Mouse (Mus musculus): ENCODE measurements around the gene Sgip1. TPM values are rescaled to one million over a fixed set of nuclear protein-coding genes. Genes with fewer than 3 reads are reported as not detected.

The Sgip1 gene
- polyA plus RNA-seq, 1 experiment from 2014 or later, result 1.2 TPM

DNA sequence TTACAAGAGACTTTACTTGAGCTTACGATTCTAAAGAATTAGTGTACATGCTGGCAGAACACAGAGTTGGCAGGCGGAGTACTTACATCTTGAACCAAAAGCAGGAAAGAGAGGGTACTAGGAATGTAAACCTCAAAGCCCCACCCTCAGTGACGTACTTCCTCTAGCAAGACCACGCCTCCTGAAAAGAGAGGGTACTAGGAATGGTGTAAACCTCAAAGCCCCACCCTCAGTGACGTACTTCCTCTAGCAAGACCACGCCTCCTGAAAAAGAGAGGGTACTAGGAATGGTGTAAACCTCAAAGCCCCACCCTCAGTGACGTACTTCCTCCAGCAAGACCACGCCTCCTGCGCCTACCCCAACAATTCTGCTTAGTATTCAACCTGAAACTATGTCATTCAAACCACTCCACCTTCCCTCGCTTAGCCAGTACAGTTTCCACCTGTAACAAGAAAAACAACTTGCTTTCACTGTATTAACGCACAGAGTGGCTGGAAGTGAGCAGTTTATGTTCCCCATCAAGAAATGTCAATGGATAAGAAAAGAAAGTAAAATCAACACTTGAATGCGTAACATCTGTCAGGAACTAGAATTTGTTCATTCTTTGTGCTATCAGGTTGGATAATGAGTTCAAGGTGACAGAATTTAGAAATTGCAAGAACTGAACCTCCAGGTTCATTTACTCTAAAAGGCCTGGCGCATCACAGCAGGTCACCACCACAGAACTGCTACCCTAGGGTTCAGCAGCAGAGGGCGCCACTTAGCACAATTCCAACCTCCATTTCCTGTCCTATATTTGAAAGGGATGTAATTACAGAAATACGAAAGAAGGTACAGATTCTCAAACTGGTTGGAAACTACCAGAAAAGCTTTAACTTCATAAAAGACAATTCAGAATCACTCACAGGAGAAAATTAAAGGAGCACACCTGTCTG, 118.4 kb downstream of the Sgip1 start:
- H3K9me3 ChIP-seq (replicated peaks; ENCODE audit: control insufficient read depth, low read length), result no peaks in the 10 kb centered on the region
- H3K4me2 ChIP-seq (ENCODE audit: low read depth, low read length), result no peak overlapping the region
- no peaks in the 10 kb centered on the region for H3K36me3 ChIP-seq (ENCODE audit: control insufficient read depth, insufficient read depth)
- 90% methylated on average over 15 of the region's 15 CpGs for WGBS
- no peaks in the 10 kb centered on the region for H3K4me1 ChIP-seq (ENCODE audit: control insufficient read depth, insufficient read depth, low read length)
- no peak overlapping the region for H3K9ac ChIP-seq (ENCODE audit: low read length)
- H3K4me3 ChIP-seq (ENCODE audit: low read length), result no peak overlapping the region
- H3K27me3 ChIP-seq (ENCODE audit: control insufficient read depth, insufficient read depth, low read length), result no peaks in the 10 kb centered on the region
- H3K27ac ChIP-seq (ENCODE audit: low read length), result no peak overlapping the region
- no peak for ATAC-seq (replicated peaks; ENCODE audit: extremely low read depth, insufficient read depth, low FRiP score)

GRCm38 (mm10) chr4:102862751-102863710, 121.9 kb downstream of the Sgip1 start:
- 77% methylated on average over 15 of the region's 15 CpGs for WGBS
- no peaks in the 10 kb centered on the region for H3K36me3 ChIP-seq (ENCODE audit: control insufficient read depth, insufficient read depth)
- no peak overlapping the region for H3K4me3 ChIP-seq (ENCODE audit: low read length)
- H3K27ac ChIP-seq (ENCODE audit: low read length), result no peak overlapping the region
- ATAC-seq (replicated peaks; ENCODE audit: extremely low read depth, insufficient read depth, low FRiP score), result no peak
- H3K4me1 ChIP-seq (ENCODE audit: control insufficient read depth, insufficient read depth, low read length), result no peaks in the 10 kb centered on the region
- no peaks in the 10 kb centered on the region for H3K27me3 ChIP-seq (ENCODE audit: control insufficient read depth, insufficient read depth, low read length)
- H3K4me2 ChIP-seq (ENCODE audit: low read depth, low read length), result no peak overlapping the region
- no peak overlapping the region for H3K9ac ChIP-seq (ENCODE audit: low read length)
- no peaks in the 10 kb centered on the region for H3K9me3 ChIP-seq (replicated peaks; ENCODE audit: control insufficient read depth, low read length)

- Histone ChIP-seq H3K4me2 (ENCODE audit: low read depth, low read length) (no peak overlapping the region), H3K27ac (ENCODE audit: low read length) (no peak overlapping the region), H3K9ac (ENCODE audit: low read length) (no peak overlapping the region), H3K4me1 (ENCODE audit: control insufficient read depth, insufficient read depth, low read length) (peaks cover 3% of the 10 kb centered on the region; the same call in 1 of the 2 replicates), H3K9me3 (replicated peaks; ENCODE audit: control insufficient read depth, low read length) (no peaks in the 10 kb centered on the region), H3K4me3 (ENCODE audit: low read length) (no peak overlapping the region), H3K36me3 (ENCODE audit: control insufficient read depth, insufficient read depth) (no peaks in the 10 kb centered on the region), H3K27me3 (ENCODE audit: control insufficient read depth, insufficient read depth, low read length) (no peaks in the 10 kb centered on the region)
- WGBS, result 88% methylated on average over 3 of the region's 3 CpGs
- no peak for ATAC-seq (replicated peaks; ENCODE audit: extremely low read depth, insufficient read depth, low FRiP score)
Observed at GRCm38 (mm10) chr4:102866531-102866930, 125.4 kb downstream of the Sgip1 start.

DNA sequence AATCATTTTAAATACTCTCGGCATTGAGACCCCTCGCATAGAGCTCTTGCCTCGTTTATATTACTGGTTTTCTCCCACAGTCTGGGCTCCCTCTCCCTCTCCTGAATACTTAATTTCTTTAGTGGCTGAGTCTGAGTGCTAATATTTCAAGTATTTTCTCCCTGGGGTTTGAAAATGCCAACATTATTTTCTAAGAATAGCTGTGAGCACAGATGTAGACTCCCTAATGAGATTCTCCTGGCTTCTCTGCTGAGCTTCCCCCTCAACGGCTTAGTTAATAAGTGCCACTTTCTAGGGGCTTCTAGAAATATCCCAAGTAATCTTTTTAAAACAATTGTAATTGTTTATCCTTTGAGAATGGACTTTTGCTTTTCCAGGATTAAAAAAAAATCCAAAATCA, 130.2 kb downstream of the Sgip1 start:
- Histone ChIP-seq H3K27ac (ENCODE audit: low read length) (no peak overlapping the region), H3K36me3 (ENCODE audit: control insufficient read depth, insufficient read depth) (no peaks in the 10 kb centered on the region), H3K4me1 (ENCODE audit: control insufficient read depth, insufficient read depth, low read length) (peaks cover 3% of the 10 kb centered on the region; the same call in 1 of the 2 replicates), H3K27me3 (ENCODE audit: control insufficient read depth, insufficient read depth, low read length) (no peaks in the 10 kb centered on the region), H3K9me3 (replicated peaks; ENCODE audit: control insufficient read depth, low read length) (no peaks in the 10 kb centered on the region; the same call in 1 of the 2 replicates), H3K9ac (ENCODE audit: low read length) (no peak overlapping the region), H3K4me2 (ENCODE audit: low read depth, low read length) (no peak overlapping the region), H3K4me3 (ENCODE audit: low read length) (no peak overlapping the region)
- ATAC-seq (replicated peaks; ENCODE audit: extremely low read depth, insufficient read depth, low FRiP score), result no peak
- WGBS, result 74% methylated on average over 4 of the region's 4 CpGs

DNA sequence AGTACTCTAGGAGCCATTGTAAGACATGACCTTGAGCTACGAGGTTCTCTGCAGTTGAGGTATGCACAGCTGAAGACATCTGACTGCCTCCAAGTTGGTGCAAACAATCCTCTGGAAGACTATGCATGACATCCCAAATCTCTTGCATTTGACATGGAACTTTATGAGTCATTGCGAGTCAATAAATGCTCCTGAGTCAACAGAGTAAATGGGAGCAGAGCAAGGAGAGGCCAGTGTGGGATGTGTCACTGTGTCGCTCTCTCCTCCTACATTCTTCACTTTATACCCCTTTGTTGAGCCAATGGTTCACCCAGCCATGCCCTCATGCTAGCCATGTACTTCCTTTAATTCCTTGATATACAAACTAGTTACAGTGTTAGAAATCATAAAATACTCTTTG, 142.0 kb downstream of the Sgip1 start:
- no peak for ATAC-seq (replicated peaks; ENCODE audit: extremely low read depth, insufficient read depth, low FRiP score)
- WGBS, result 90% methylated on average over 3 of the region's 3 CpGs
- no peak overlapping the region for H3K4me3 ChIP-seq (ENCODE audit: low read length)
- H3K9ac ChIP-seq (ENCODE audit: low read length), result no peak overlapping the region
- no peaks in the 10 kb centered on the region for H3K36me3 ChIP-seq (ENCODE audit: control insufficient read depth, insufficient read depth)
- H3K27ac ChIP-seq (ENCODE audit: low read length), result no peak overlapping the region
- H3K27me3 ChIP-seq (ENCODE audit: control insufficient read depth, insufficient read depth, low read length), result no peaks in the 10 kb centered on the region
- no peak overlapping the region for H3K4me2 ChIP-seq (ENCODE audit: low read depth, low read length)
- H3K9me3 ChIP-seq (replicated peaks; ENCODE audit: control insufficient read depth, low read length), result no peaks in the 10 kb centered on the region
- peaks cover 4% of the 10 kb centered on the region; the same call in 1 of the 2 replicates for H3K4me1 ChIP-seq (ENCODE audit: control insufficient read depth, insufficient read depth, low read length)

DNA sequence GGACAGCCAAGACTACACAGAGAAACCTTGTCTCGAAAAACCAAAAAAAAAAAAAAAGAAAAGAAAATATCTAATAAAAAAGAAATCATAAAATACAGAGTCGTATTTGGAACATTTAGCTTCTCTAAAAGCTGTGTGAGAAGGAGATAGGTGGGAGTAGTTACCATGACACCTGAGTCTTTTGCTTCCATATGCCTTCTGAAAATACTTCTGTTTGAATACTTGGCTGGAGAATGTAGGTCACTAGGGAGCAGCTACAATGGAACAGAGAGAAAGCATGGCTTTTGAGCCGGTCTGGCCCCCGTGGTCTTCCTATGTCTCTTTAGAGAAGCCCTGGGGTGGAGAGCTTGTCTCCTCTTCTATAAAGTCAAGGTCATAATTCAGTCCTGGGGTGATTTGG, 143.1 kb downstream of the Sgip1 start:
- Histone ChIP-seq H3K4me2 (ENCODE audit: low read depth, low read length) (no peak overlapping the region), H3K27me3 (ENCODE audit: control insufficient read depth, insufficient read depth, low read length) (no peaks in the 10 kb centered on the region), H3K36me3 (ENCODE audit: control insufficient read depth, insufficient read depth) (no peaks in the 10 kb centered on the region), H3K4me3 (ENCODE audit: low read length) (no peak overlapping the region), H3K9me3 (replicated peaks; ENCODE audit: control insufficient read depth, low read length) (no peaks in the 10 kb centered on the region), H3K4me1 (ENCODE audit: control insufficient read depth, insufficient read depth, low read length) (peaks cover 4% of the 10 kb centered on the region; the same call in 1 of the 2 replicates), H3K9ac (ENCODE audit: low read length) (no peak overlapping the region), H3K27ac (ENCODE audit: low read length) (no peak overlapping the region)
- WGBS, result 84% methylated on average over 4 of the region's 4 CpGs
- ATAC-seq (replicated peaks; ENCODE audit: extremely low read depth, insufficient read depth, low FRiP score), result no peak

- WGBS, result 79% methylated on average over 2 of the region's 2 CpGs
- Histone ChIP-seq H3K36me3 (ENCODE audit: control insufficient read depth, insufficient read depth) (no peaks in the 10 kb centered on the region), H3K4me1 (ENCODE audit: control insufficient read depth, insufficient read depth, low read length) (peaks cover 4% of the 10 kb centered on the region; the same call in 1 of the 2 replicates), H3K27ac (ENCODE audit: low read length) (no peak overlapping the region), H3K27me3 (ENCODE audit: control insufficient read depth, insufficient read depth, low read length) (no peaks in the 10 kb centered on the region), H3K4me3 (ENCODE audit: low read length) (no peak overlapping the region), H3K4me2 (ENCODE audit: low read depth, low read length) (no peak overlapping the region), H3K9me3 (replicated peaks; ENCODE audit: control insufficient read depth, low read length) (0 out of 2 replicates have a peak, but pooled peaks cover 2% of the 10 kb centered on the region), H3K9ac (ENCODE audit: low read length) (no peak overlapping the region)
- no peak for ATAC-seq (replicated peaks; ENCODE audit: extremely low read depth, insufficient read depth, low FRiP score)
Observed at GRCm38 (mm10) chr4:102886459-102886858, 145.4 kb downstream of the Sgip1 start.

DNA sequence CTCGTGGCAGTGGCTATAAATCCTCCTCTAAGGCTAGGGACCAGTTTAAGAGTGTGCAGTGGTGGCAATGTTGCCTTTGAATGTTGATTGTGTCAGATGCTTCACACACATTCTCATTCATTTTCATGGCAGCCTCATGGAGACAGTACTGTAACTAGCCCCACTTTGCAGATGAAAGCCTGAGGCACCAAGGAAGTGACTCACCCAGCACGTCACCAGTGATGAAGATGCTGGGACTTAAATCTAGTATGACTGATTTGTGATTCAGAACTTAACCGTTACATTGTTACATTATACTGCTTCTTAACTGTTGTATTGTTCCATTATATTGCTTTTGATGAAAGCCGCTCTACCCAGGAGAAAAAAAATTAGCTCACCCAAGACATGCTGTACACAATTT, 145.8 kb downstream of the Sgip1 start:
- Histone ChIP-seq H3K9me3 (replicated peaks; ENCODE audit: control insufficient read depth, low read length) (0 out of 2 replicates have a peak, but pooled peaks cover 2% of the 10 kb centered on the region), H3K27me3 (ENCODE audit: control insufficient read depth, insufficient read depth, low read length) (no peaks in the 10 kb centered on the region), H3K4me1 (ENCODE audit: control insufficient read depth, insufficient read depth, low read length) (peaks cover 4% of the 10 kb centered on the region; the same call in 1 of the 2 replicates), H3K27ac (ENCODE audit: low read length) (no peak overlapping the region), H3K9ac (ENCODE audit: low read length) (no peak overlapping the region), H3K4me2 (ENCODE audit: low read depth, low read length) (no peak overlapping the region), H3K36me3 (ENCODE audit: control insufficient read depth, insufficient read depth) (no peaks in the 10 kb centered on the region), H3K4me3 (ENCODE audit: low read length) (no peak overlapping the region)
- no peak for ATAC-seq (replicated peaks; ENCODE audit: extremely low read depth, insufficient read depth, low FRiP score)
- 86% methylated on average over 4 of the region's 4 CpGs for WGBS

Measured in heart, embryonic 16.5 days (tissue).